10 mouse cellular contexts compared by ENCODE assay signal in genomic region chr2:164986371-164987027, GRCm38 (mm10).
"Had no signal": no experiment of that assay in that cellular context is flagged by ENCODE, and none has a peak within 500 bp of the region (broad histone marks: within the 10 kb centered on the region; RNA-seq: fewer than 3 reads in every experiment).

No protein-coding gene starts in this region.

- H3K27ac ChIP-seq: kidney, postnatal 0 days; limb, embryonic 10.5 days; liver, embryonic 13.5 days; midbrain, embryonic 12.5 days; stomach, embryonic 15.5 days had no signal

- H3K4me3 ChIP-seq: limb, embryonic 10.5 days; liver, embryonic 13.5 days; midbrain, embryonic 12.5 days; stomach, embryonic 15.5 days had no signal

- DNase-seq: kidney, postnatal 36 days; liver, embryonic 13.5 days; liver, postnatal 0 days; right cerebral cortex, postnatal 14 days; thymus, adult 2 months; thymus, postnatal 25 days had no signal
